8 mouse cellular contexts compared by ENCODE assay signal in genomic region chr7:45720413-45721233, GRCm38 (mm10). TPM values are rescaled to one million over a fixed set of nuclear protein-coding genes. Genes with fewer than 3 reads are reported as not detected.
DNase-seq lines count a peak whose midpoint lies in the region; ATAC-seq and TF ChIP-seq lines count a peak whose summit lies in the region.

TSS of gene Fam83e (plus strand) at chr7:45721212.

- TF ChIP-seq EP300 in stomach, postnatal 0 days (optimal IDR thresholded peaks at IDR 0.05), result no peak

- no peak for TF ChIP-seq POLR2A in testis, adult 2 months (IDR thresholded peaks at IDR 0.05; ENCODE audit: control insufficient read depth, low read depth, low read length)

- H3K27me3 ChIP-seq in testis, adult 2 months (ENCODE audit: control insufficient read depth, insufficient read depth, low read length), result no peaks in the 10 kb centered on the region
- H3K27me3 ChIP-seq in limb, embryonic 11.5 days (ENCODE audit: control insufficient read depth, insufficient read depth, low read length), result no peaks in the 10 kb centered on the region
- no peaks in the 10 kb centered on the region for H3K27me3 ChIP-seq in stomach, postnatal 0 days (ENCODE audit: control insufficient read depth, insufficient read depth, low read length)

- WGBS in limb, embryonic 11.5 days, result 86% methylated on average over 14 of the region's 14 CpGs
- WGBS in stomach, postnatal 0 days, result 54% methylated on average over 13 of the region's 14 CpGs

- no peak within 1 kb of the TSS for H3K27ac ChIP-seq in testis, adult 2 months (ENCODE audit: control insufficient read depth, insufficient read depth, low read depth, low read length)
- H3K27ac ChIP-seq in limb, embryonic 11.5 days (replicated peaks; ENCODE audit: low read depth, low read length), result no peak within 1 kb of the TSS
- H3K27ac ChIP-seq in stomach, postnatal 0 days (replicated peaks), result peak within 1 kb of the TSS; percentile 78

- TF ChIP-seq CTCF in testis, adult 2 months (IDR thresholded peaks at IDR 0.05; ENCODE audit: control insufficient read depth, insufficient read depth, insufficient replicate concordance, low read depth, low read length), result no peak
- peak; percentile 52 for TF ChIP-seq CTCF in stomach, postnatal 0 days (IDR thresholded peaks at IDR 0.05; ENCODE audit: low read depth)

- H3K9ac ChIP-seq in limb, embryonic 11.5 days (ENCODE audit: low read length), result no peak within 1 kb of the TSS
- peak within 1 kb of the TSS; percentile 59 for H3K9ac ChIP-seq in stomach, postnatal 0 days (ENCODE audit: low read length)

- no peak within 1 kb of the TSS; the same call in 1 of the 2 replicates for H3K4me2 ChIP-seq in limb, embryonic 11.5 days (ENCODE audit: low read depth, severe bottlenecking)
- H3K4me2 ChIP-seq in stomach, postnatal 0 days (replicated peaks; ENCODE audit: low read depth), result peak within 1 kb of the TSS; percentile 86

- H3K4me3 ChIP-seq in testis, adult 2 months (ENCODE audit: control insufficient read depth, low read depth, low read length), result peak within 1 kb of the TSS; percentile 29; the same call in 1 of the 2 replicates
- 0 out of 2 replicates have a peak within 1 kb of the TSS, but pooled peaks have one; percentile 0 for H3K4me3 ChIP-seq in limb, embryonic 11.5 days (ENCODE audit: low read depth, low read length)
- peak within 1 kb of the TSS; percentile 27 for H3K4me3 ChIP-seq in stomach, postnatal 0 days (ENCODE audit: low read depth, low read length)

- no peaks in the 10 kb centered on the region for H3K9me3 ChIP-seq in limb, embryonic 11.5 days (ENCODE audit: control insufficient read depth, low read length)
- no peaks in the 10 kb centered on the region for H3K9me3 ChIP-seq in stomach, postnatal 0 days (ENCODE audit: control insufficient read depth, low read length)

- H3K4me1 ChIP-seq in testis, adult 2 months (ENCODE audit: control insufficient read depth, insufficient read depth, low read length), result peaks cover 7% of the 10 kb centered on the region
- peaks cover 16% of the 10 kb centered on the region for H3K4me1 ChIP-seq in limb, embryonic 11.5 days (ENCODE audit: control insufficient read depth, insufficient read depth, low read length)
- peaks cover 11% of the 10 kb centered on the region; the same call in 1 of the 2 replicates for H3K4me1 ChIP-seq in stomach, postnatal 0 days (replicated peaks; ENCODE audit: control insufficient read depth, insufficient read depth)

- H3K36me3 ChIP-seq in testis, adult 2 months (ENCODE audit: control insufficient read depth, insufficient read depth, low read length), result no peaks in the 10 kb centered on the region
- H3K36me3 ChIP-seq in limb, embryonic 11.5 days (ENCODE audit: control insufficient read depth, insufficient read depth, low read length), result peaks cover 42% of the 10 kb centered on the region
- H3K36me3 ChIP-seq in stomach, postnatal 0 days (ENCODE audit: control insufficient read depth, insufficient read depth, low read length), result peaks cover 22% of the 10 kb centered on the region

- ATAC-seq in limb, embryonic 11.5 days (ENCODE audit: insufficient number of reproducible peaks, low FRiP score, low TSS enrichment, low read depth), result no peak
- ATAC-seq in stomach, postnatal 0 days (ENCODE audit: low FRiP score, low TSS enrichment), result peak; percentile 83
- no peak for ATAC-seq in activated CD4-positive, CD25-positive, alpha-beta regulatory T cell, adult 4 months

- peak; percentile 3 for DNase-seq in gastrocnemius, postnatal 10 days
- no peak for DNase-seq in gastrocnemius, adult 8-10 months (ENCODE audit: low spot score in 2 of 2)
- DNase-seq in testis, postnatal 10 days (ENCODE audit: low spot score), result no peak
- DNase-seq in limb, embryonic 11.5 days (ENCODE audit: low spot score), result no peak
- peak; percentile 91 for DNase-seq in stomach, postnatal 0 days (ENCODE audit: low spot score)
- DNase-seq in thymus, postnatal 25 days, result no peak

RNA-seq across cellular contexts. Expression of gene Fam83e, which starts in this region (rescaled TPM):
- under 1 TPM; 0.12 to 0.45 TPM for total RNA-seq in gastrocnemius, postnatal 10 days (2021)
- total RNA-seq in gastrocnemius, adult 8-10 months (2022), result under 1 TPM in 2 of 4 experiments, not detected in 2; 0.10 to 0.38 TPM
- polyA plus RNA-seq in testis, adult 2 months (2012; rRNA removed), result 145 and 176 TPM in 2 replicates
- 0.65 and 0.82 TPM in 2 replicates for polyA plus RNA-seq in limb, embryonic 11.5 days (2014; fragmentation: Nextera tagmentation; extraction: Ambion mirVana)
- 21.6 and 24.8 TPM in 2 replicates for polyA plus RNA-seq in stomach, postnatal 0 days (2015; fragmentation: Nextera tagmentation; extraction: Ambion mirVana)
- not detected for polyA plus RNA-seq in activated CD4-positive, CD25-positive, alpha-beta regulatory T cell, adult 4 months (2017; shearing (Covaris generic))

Comparison
In these comparisons a context has a peak if more than half of its experiments do, and no peak if none do; other contexts are left out.
1. RNA of gene Fam83e (polyA plus RNA-seq): 145 to 176 TPM in testis, adult 2 months and 21.6 to 24.8 TPM in stomach, postnatal 0 days; 0.65 to 0.82 TPM in limb, embryonic 11.5 days and not detected in activated CD4-positive, CD25-positive, alpha-beta regulatory T cell, adult 4 months; every median in the first group is over 10 times any median in the second.
2. Peak in DNase-seq in gastrocnemius, postnatal 10 days; RNA of the gene not detected or under 1 TPM.
3. Peak in every context shown above with its lines, with median percentiles within 50 percentile points of each other: H3K4me3 ChIP-seq.